Mouse (Mus musculus) liver, embryonic 14.5 days (tissue): ENCODE measurements at regions not wholly inside any gene's neighbourhood (a gene's known extent, or its start where the extent isn't known, plus 50 kb on each side); places are given as distances from the start of the nearest gene placed in this dataset.

Source experiments
- CTCF ChIP-seq: IDR thresholded peaks from 2 replicates; pipeline ENCODE4 v1.5.1; 2016; ENCODE audit warnings: antibody characterized with exemption, low read depth, control low read depth
- EP300 ChIP-seq: IDR thresholded peaks from 2 replicates; pipeline ENCODE4 v1.6.1; 2016; ENCODE audit warnings: antibody characterized with exemption, low read depth

GRCm38 (mm10) chr13:83046571-83047123 is 457.2 kb upstream of the Mef2c start:
- TF ChIP-seq CTCF (no peak), EP300 (no peak)
